Mouse (Mus musculus) lung, embryonic 14.5 days (tissue): ENCODE results near the gene Slc23a2. TPM values are rescaled to one million over a fixed set of nuclear protein-coding genes. Genes with fewer than 3 reads are reported as not detected.

ENCODE experiments used
- ATAC-seq: fragments of 200-750 bp; cut with Nextera tagmentation; 2 replicates; pipeline ENCODE4 v1.8.0; 2017; ENCODE audit warnings: mild to moderate bottlenecking, moderate TSS enrichment, moderate library complexity; ENCODE audit not compliant: insufficient read depth
- DNase-seq: peaks from one replicate; pipeline ENCODE4 v3.0.0-alpha.2; 2015
- H3K27ac ChIP-seq: fragments of 300-500 bp; sonication (generic); 2 replicates; pipeline ENCODE4 v1.5.1; 2014; ENCODE audit warnings: low read depth, mild to moderate bottlenecking, moderate library complexity
- H3K27me3 ChIP-seq: fragments of 300-500 bp; sonication (generic); 2 replicates; pipeline ENCODE4 v1.6.1; 2014; ENCODE audit warnings: low read length, control low read depth; ENCODE audit not compliant: insufficient read depth
- H3K36me3 ChIP-seq: fragments of 300-500 bp; sonication (generic); 2 replicates; pipeline ENCODE4 v1.6.1; 2014; ENCODE audit warnings: control low read depth; ENCODE audit not compliant: insufficient read depth
- H3K4me1 ChIP-seq: fragments of 300-500 bp; sonication (generic); 2 replicates; pipeline ENCODE4 v1.6.1; 2014; ENCODE audit warnings: antibody characterized with exemption, control low read depth; ENCODE audit not compliant: insufficient read depth
- H3K4me2 ChIP-seq: fragments of 300-500 bp; sonication (generic); 2 replicates; pipeline ENCODE4 v1.6.1; 2014; ENCODE audit warnings: mild to moderate bottlenecking
- H3K4me3 ChIP-seq: fragments of 300-500 bp; sonication (generic); 2 replicates; pipeline ENCODE4 v1.5.1; 2014; ENCODE audit warnings: low read depth, low read length
- H3K9ac ChIP-seq: fragments of 300-500 bp; sonication (generic); 2 replicates; pipeline ENCODE4 v1.6.1; 2014
- H3K9me3 ChIP-seq: fragments of 300-500 bp; sonication (generic); 2 replicates; pipeline ENCODE4 v1.6.1; 2016; ENCODE audit warnings: low read depth, low read length, control low read depth
- CTCF ChIP-seq: IDR thresholded peaks from 2 replicates; pipeline ENCODE4 v1.5.1; 2016; ENCODE audit warnings: antibody characterized with exemption, low read depth
- WGBS: fragments of 180-500 bp; shearing (Covaris S2); extraction: QIAGEN DNeasy Blood & Tissue Kit; methylation state at CpG from one replicate; pipeline ENCODE4 v1.1.7; 2014; 5-methylcytosine and 5-hydroxymethylcytosine counted together
- polyA plus RNA-seq: library from polyadenylated mRNA; unstranded; fragments of >200 nt; fragmentation: Nextera tagmentation; extraction: Ambion mirVana; gene quantifications from 2 replicates; pipeline ENCODE4 v1.2.1, GENCODE M21; 2014

Slc23a2 gene
- polyA plus RNA-seq, 1 experiment from 2014 or later, result 17.3 TPM

GRCm38 (mm10) chr2:132174048-132174447 is 29.1 kb upstream of the Slc23a2 start:
- Histone ChIP-seq H3K27ac (no peak overlapping the region), H3K4me3 (no peak overlapping the region), H3K9ac (no peak overlapping the region), H3K36me3 (no peaks in the 10 kb centered on the region), H3K9me3 (no peaks in the 10 kb centered on the region), H3K4me2 (no peak overlapping the region), H3K27me3 (no peaks in the 10 kb centered on the region), H3K4me1 (no peaks in the 10 kb centered on the region)
- ATAC-seq (no peak), DNase-seq (no peak)
- WGBS, result 84% methylated on average over 3 of the region's 3 CpGs
- no peak for TF ChIP-seq CTCF

- no peak for TF ChIP-seq CTCF
- no peak for DNase-seq
- Histone ChIP-seq H3K9ac (no peak overlapping the region), H3K9me3 (no peaks in the 10 kb centered on the region), H3K4me3 (no peak overlapping the region), H3K27me3 (no peaks in the 10 kb centered on the region), H3K27ac (no peak overlapping the region), H3K4me1 (no peaks in the 10 kb centered on the region), H3K36me3 (no peaks in the 10 kb centered on the region), H3K4me2 (no peak overlapping the region)
- 61% methylated on average over 8 of the region's 8 CpGs for WGBS
- ATAC-seq, result no peak
Measured at GRCm38 (mm10) chr2:132171939-132172338, 27.0 kb upstream of the Slc23a2 start.

- Histone ChIP-seq H3K27me3 (no peaks in the 10 kb centered on the region), H3K9ac (no peak overlapping the region), H3K36me3 (no peaks in the 10 kb centered on the region), H3K4me2 (no peak overlapping the region), H3K4me3 (no peak overlapping the region), H3K27ac (no peak overlapping the region), H3K9me3 (no peaks in the 10 kb centered on the region), H3K4me1 (no peaks in the 10 kb centered on the region)
- no peak for TF ChIP-seq CTCF
- 83% methylated on average over 7 of the region's 7 CpGs for WGBS
- DNase-seq (no peak), ATAC-seq (no peak)
Measured at GRCm38 (mm10) chr2:132169150-132169549, 24.2 kb upstream of the Slc23a2 start.

GRCm38 (mm10) chr2:132163626-132164025 is 18.7 kb upstream of the Slc23a2 start:
- Histone ChIP-seq H3K27ac (no peak overlapping the region), H3K4me2 (no peak overlapping the region), H3K9ac (no peak overlapping the region), H3K27me3 (no peaks in the 10 kb centered on the region), H3K4me1 (no peaks in the 10 kb centered on the region), H3K9me3 (no peaks in the 10 kb centered on the region), H3K36me3 (no peaks in the 10 kb centered on the region), H3K4me3 (no peak overlapping the region)
- WGBS, result 96% methylated on average over 1 of the region's 1 CpGs
- no peak for TF ChIP-seq CTCF
- ATAC-seq (no peak), DNase-seq (no peak)

- TF ChIP-seq CTCF, result no peak
- DNase-seq (no peak), ATAC-seq (no peak)
- WGBS, result 59% methylated on average over 4 of the region's 4 CpGs
- H3K4me1 ChIP-seq, result no peaks in the 10 kb centered on the region
- H3K27me3 ChIP-seq, result no peaks in the 10 kb centered on the region
- no peak overlapping the region for H3K27ac ChIP-seq
- no peaks in the 10 kb centered on the region for H3K9me3 ChIP-seq
- H3K9ac ChIP-seq, result no peak overlapping the region
- H3K4me2 ChIP-seq, result no peak overlapping the region
- no peaks in the 10 kb centered on the region for H3K36me3 ChIP-seq
- H3K4me3 ChIP-seq, result no peak overlapping the region
Measured at GRCm38 (mm10) chr2:132157482-132157881, 12.6 kb upstream of the Slc23a2 start.

GRCm38 (mm10) chr2:132152670-132153069 is 7.8 kb upstream of the Slc23a2 start:
- WGBS, result 53% methylated on average over 5 of the region's 5 CpGs
- TF ChIP-seq CTCF, result no peak
- ATAC-seq, result no peak

GRCm38 (mm10) chr2:132151592-132151991 is 6.7 kb upstream of the Slc23a2 start:
- no peak for ATAC-seq
- WGBS, result 75% methylated on average over 6 of the region's 6 CpGs

More at GRCm38 (mm10) chr2:132152670-132153069, 7.8 kb upstream of the Slc23a2 start:
- Histone ChIP-seq H3K27ac (no peak overlapping the region), H3K27me3 (no peaks in the 10 kb centered on the region), H3K4me2 (no peak overlapping the region), H3K4me3 (no peak overlapping the region), H3K4me1 (no peaks in the 10 kb centered on the region), H3K9me3 (no peaks in the 10 kb centered on the region), H3K9ac (no peak overlapping the region), H3K36me3 (no peaks in the 10 kb centered on the region)
- DNase-seq, result no peak

GRCm38 (mm10) chr2:132150926-132151325 is 6.0 kb upstream of the Slc23a2 start:
- no peak for TF ChIP-seq CTCF
- H3K9me3 ChIP-seq, result no peaks in the 10 kb centered on the region
- ATAC-seq (no peak), DNase-seq (no peak)
- no peaks in the 10 kb centered on the region for H3K27me3 ChIP-seq
- no peak overlapping the region for H3K27ac ChIP-seq
- H3K36me3 ChIP-seq, result no peaks in the 10 kb centered on the region
- H3K4me2 ChIP-seq, result no peak overlapping the region
- no peak overlapping the region for H3K9ac ChIP-seq
- H3K4me1 ChIP-seq, result no peaks in the 10 kb centered on the region
- H3K4me3 ChIP-seq, result no peak overlapping the region
- 74% methylated on average over 1 of the region's 1 CpGs for WGBS

More at GRCm38 (mm10) chr2:132151592-132151991, 6.7 kb upstream of the Slc23a2 start:
- no peak overlapping the region for H3K27ac ChIP-seq
- DNase-seq, result peak; percentile 25
- no peak overlapping the region for H3K4me2 ChIP-seq
- H3K36me3 ChIP-seq, result no peaks in the 10 kb centered on the region
- no peak overlapping the region for H3K4me3 ChIP-seq
- no peak overlapping the region for H3K9ac ChIP-seq
- H3K9me3 ChIP-seq, result no peaks in the 10 kb centered on the region
- no peaks in the 10 kb centered on the region for H3K27me3 ChIP-seq
- H3K4me1 ChIP-seq, result no peaks in the 10 kb centered on the region
- TF ChIP-seq CTCF, result no peak
